Mouse (Mus musculus): Measurements from ENCODE around the gene Gm9999.
A peak's percentile ranks its signal among the peaks of the same experiment; 100 is the strongest.
"Not testable (repeated sequence)": the region's sequence is repeated elsewhere in the genome, so short reads cannot be mapped to it uniquely, and the experiment has no call there.

The Gm9999 gene

GRCm38 (mm10) chr7:46983280-46983679, at the start of gene Gm9999:
Gene Gm9999, plus strand, starts transcription at chr7:46983580.
- DNase-seq (ENCODE audit: low spot score) = no peak

GRCm38 (mm10) chr7:46934788-46935187, 48.6 kb upstream of the Gm9999 start:
- no peak for DNase-seq (ENCODE audit: low spot score)

GRCm38 (mm10) chr7:46935847-46936246, 47.5 kb upstream of the Gm9999 start:
- no peak for DNase-seq (ENCODE audit: low spot score)

GRCm38 (mm10) chr7:46957831-46958691, 25.3 kb upstream of the Gm9999 start, which contains the start of gene Uevld:
Gene Uevld, minus strand, starts transcription at chr7:46958527.
- DNase-seq (ENCODE audit: low spot score) = peak; percentile 94

- no peak for DNase-seq (ENCODE audit: low spot score)
These were observed 24.5 kb upstream of the Gm9999 start for GRCm38 (mm10) chr7:46958853-46959252.

GRCm38 (mm10) chr7:46960991-46961390, 22.4 kb upstream of the Gm9999 start:
- DNase-seq (ENCODE audit: low spot score) = no peak

- no peak for DNase-seq (ENCODE audit: low spot score)
These were observed 21.2 kb upstream of the Gm9999 start for GRCm38 (mm10) chr7:46962132-46962531.

- peak; percentile 76 for DNase-seq (ENCODE audit: low spot score)
These were observed 20.4 kb upstream of the Gm9999 start for GRCm38 (mm10) chr7:46962806-46963618.

GRCm38 (mm10) chr7:46964070-46964469, 19.3 kb upstream of the Gm9999 start:
- no peak for DNase-seq (ENCODE audit: low spot score)

- no peak for DNase-seq (ENCODE audit: low spot score)
These were observed 13.5 kb upstream of the Gm9999 start for GRCm38 (mm10) chr7:46969898-46970297.

- DNase-seq (ENCODE audit: low spot score) = no peak
These were observed 8.7 kb upstream of the Gm9999 start for GRCm38 (mm10) chr7:46974648-46975047.

- no peak for DNase-seq (ENCODE audit: low spot score)
These were observed 7.9 kb upstream of the Gm9999 start for GRCm38 (mm10) chr7:46975456-46975855.

GRCm38 (mm10) chr7:46985718-46986505, 2.5 kb downstream of the Gm9999 start:
- no peak for DNase-seq (ENCODE audit: low spot score)

- DNase-seq (ENCODE audit: low spot score) = no peak
These were observed 3.3 kb downstream of the Gm9999 start for GRCm38 (mm10) chr7:46986646-46987045.

GRCm38 (mm10) chr7:46987073-46987472, 3.7 kb downstream of the Gm9999 start:
- no peak for DNase-seq (ENCODE audit: low spot score)

- DNase-seq (ENCODE audit: low spot score) = not testable (repeated sequence)
These were observed 6.0 kb downstream of the Gm9999 start for GRCm38 (mm10) chr7:46989387-46989786.

GRCm38 (mm10) chr7:46993079-46993478, 9.7 kb downstream of the Gm9999 start:
- no peak for DNase-seq (ENCODE audit: low spot score)

- no peak for DNase-seq (ENCODE audit: low spot score)
These were observed 12.2 kb downstream of the Gm9999 start for GRCm38 (mm10) chr7:46995558-46995957.

GRCm38 (mm10) chr7:46997008-46997407, 13.6 kb downstream of the Gm9999 start:
- DNase-seq (ENCODE audit: low spot score) = no peak

GRCm38 (mm10) chr7:46997644-46998395, 14.4 kb downstream of the Gm9999 start:
- no peak for DNase-seq (ENCODE audit: low spot score)

- no peak for DNase-seq (ENCODE audit: low spot score)
These were observed 15.6 kb downstream of the Gm9999 start for GRCm38 (mm10) chr7:46998942-46999341.
